Mouse (Mus musculus) embryonic fibroblast, embryonic 13.5 days (primary cell): Measurements from ENCODE around the gene Epn2.

Source experiments
- CTCF ChIP-seq: IDR thresholded peaks from 2 replicates; pipeline ENCODE4 v1.5.1; 2011; ENCODE audit warnings: mild to moderate bottlenecking, control low read depth, low read length, moderate library complexity, borderline replicate concordance; ENCODE audit not compliant: insufficient read depth
- POLR2A ChIP-seq: IDR thresholded peaks from 2 replicates; pipeline ENCODE4 v1.6.1; 2011; ENCODE audit warnings: low read depth, mild to moderate bottlenecking, control low read depth, low read length, moderate library complexity

GRCm38 (mm10) chr11:61514953-61515352 lies 64.5 kb downstream of the Epn2 start:
- TF ChIP-seq CTCF = no peak
- no peak for TF ChIP-seq POLR2A
